Mouse (Mus musculus): ENCODE data around the gene Gucd1. TPM values are rescaled to one million over a fixed set of nuclear protein-coding genes. Genes with fewer than 3 reads are reported as not detected.

The Gucd1 gene
- polyA plus RNA-seq, 2 experiments: 34.0 to 39.2 TPM

GRCm38 (mm10) chr10:75490731-75491130 is 27.0 kb downstream of the Gucd1 start:
- Histone ChIP-seq H3K27ac (replicated peaks; ENCODE audit: low read depth, low read length) (no peak overlapping the region), H3K9ac (ENCODE audit: low read depth, low read length, severe bottlenecking) (no peak overlapping the region), H3K36me3 (ENCODE audit: control insufficient read depth, insufficient read depth, low read length) (no peaks in the 10 kb centered on the region), H3K4me2 (replicated peaks; ENCODE audit: low read depth, low read length, severe bottlenecking) (no peak overlapping the region), H3K4me1 (ENCODE audit: control insufficient read depth, insufficient read depth, low read length) (no peaks in the 10 kb centered on the region), H3K9me3 (ENCODE audit: control insufficient read depth, low read length) (no peaks in the 10 kb centered on the region), H3K4me3 (replicated peaks; ENCODE audit: low read length) (no peak overlapping the region), H3K27me3 (ENCODE audit: control insufficient read depth, insufficient read depth, low read length) (no peaks in the 10 kb centered on the region)
- no peak for ATAC-seq (ENCODE audit: low FRiP score, low read depth)
- TF ChIP-seq POLR2A (IDR thresholded peaks at IDR 0.05; ENCODE audit: borderline replicate concordance, extremely low read depth, insufficient read depth, insufficient read length): no peak
- no peak for DNase-seq (ENCODE audit: low spot score)
- 83% methylated on average over 2 of the region's 2 CpGs for WGBS

GRCm38 (mm10) chr10:75489522-75489921 is 28.2 kb downstream of the Gucd1 start:
- no peak for DNase-seq (ENCODE audit: low spot score)
- no peak overlapping the region for H3K9ac ChIP-seq (ENCODE audit: low read depth, low read length, severe bottlenecking)
- H3K36me3 ChIP-seq (ENCODE audit: control insufficient read depth, insufficient read depth, low read length): no peaks in the 10 kb centered on the region
- no peaks in the 10 kb centered on the region for H3K4me1 ChIP-seq (ENCODE audit: control insufficient read depth, insufficient read depth, low read length)
- WGBS: 72% methylated on average over 2 of the region's 2 CpGs
- no peaks in the 10 kb centered on the region for H3K27me3 ChIP-seq (ENCODE audit: control insufficient read depth, insufficient read depth, low read length)
- H3K9me3 ChIP-seq (ENCODE audit: control insufficient read depth, low read length): no peaks in the 10 kb centered on the region
- no peak overlapping the region for H3K27ac ChIP-seq (replicated peaks; ENCODE audit: low read depth, low read length)
- no peak for ATAC-seq (ENCODE audit: low FRiP score, low read depth)
- H3K4me2 ChIP-seq (replicated peaks; ENCODE audit: low read depth, low read length, severe bottlenecking): no peak overlapping the region
- no peak for TF ChIP-seq POLR2A (IDR thresholded peaks at IDR 0.05; ENCODE audit: borderline replicate concordance, extremely low read depth, insufficient read depth, insufficient read length)
- no peak overlapping the region for H3K4me3 ChIP-seq (replicated peaks; ENCODE audit: low read length)

- Histone ChIP-seq H3K27ac (replicated peaks; ENCODE audit: low read depth, low read length) (no peak overlapping the region), H3K36me3 (ENCODE audit: control insufficient read depth, insufficient read depth, low read length) (no peaks in the 10 kb centered on the region), H3K4me3 (replicated peaks; ENCODE audit: low read length) (no peak overlapping the region), H3K4me1 (ENCODE audit: control insufficient read depth, insufficient read depth, low read length) (no peaks in the 10 kb centered on the region), H3K9me3 (ENCODE audit: control insufficient read depth, low read length) (no peaks in the 10 kb centered on the region), H3K27me3 (ENCODE audit: control insufficient read depth, insufficient read depth, low read length) (no peaks in the 10 kb centered on the region), H3K9ac (ENCODE audit: low read depth, low read length, severe bottlenecking) (no peak overlapping the region), H3K4me2 (replicated peaks; ENCODE audit: low read depth, low read length, severe bottlenecking) (no peak overlapping the region)
- 59% methylated on average over 3 of the region's 3 CpGs for WGBS
- no peak for TF ChIP-seq POLR2A (IDR thresholded peaks at IDR 0.05; ENCODE audit: borderline replicate concordance, extremely low read depth, insufficient read depth, insufficient read length)
- DNase-seq (ENCODE audit: low spot score): no peak
- no peak for ATAC-seq (ENCODE audit: low FRiP score, low read depth)
These were observed 30.6 kb downstream of the Gucd1 start for GRCm38 (mm10) chr10:75487131-75487530.

- Histone ChIP-seq H3K27ac (replicated peaks; ENCODE audit: low read depth, low read length) (no peak overlapping the region), H3K9ac (ENCODE audit: low read depth, low read length, severe bottlenecking) (no peak overlapping the region), H3K27me3 (ENCODE audit: control insufficient read depth, insufficient read depth, low read length) (no peaks in the 10 kb centered on the region), H3K9me3 (ENCODE audit: control insufficient read depth, low read length) (no peaks in the 10 kb centered on the region), H3K4me2 (replicated peaks; ENCODE audit: low read depth, low read length, severe bottlenecking) (no peak overlapping the region), H3K4me3 (replicated peaks; ENCODE audit: low read length) (no peak overlapping the region), H3K4me1 (ENCODE audit: control insufficient read depth, insufficient read depth, low read length) (no peaks in the 10 kb centered on the region), H3K36me3 (ENCODE audit: control insufficient read depth, insufficient read depth, low read length) (no peaks in the 10 kb centered on the region)
- peak; percentile 79 for DNase-seq (ENCODE audit: low spot score)
- no peak for ATAC-seq (ENCODE audit: low FRiP score, low read depth)
- no peak for TF ChIP-seq POLR2A (IDR thresholded peaks at IDR 0.05; ENCODE audit: borderline replicate concordance, extremely low read depth, insufficient read depth, insufficient read length)
- WGBS: 51% methylated on average over 9 of the region's 9 CpGs
These were observed 31.4 kb downstream of the Gucd1 start for GRCm38 (mm10) chr10:75486086-75486979.

GRCm38 (mm10) chr10:75484767-75485166 is 33.0 kb downstream of the Gucd1 start:
- no peak overlapping the region for H3K9ac ChIP-seq (ENCODE audit: low read depth, low read length, severe bottlenecking)
- ATAC-seq (ENCODE audit: low FRiP score, low read depth) (no peak), DNase-seq (ENCODE audit: low spot score) (no peak)
- H3K27ac ChIP-seq (replicated peaks; ENCODE audit: low read depth, low read length): no peak overlapping the region
- no peaks in the 10 kb centered on the region for H3K27me3 ChIP-seq (ENCODE audit: control insufficient read depth, insufficient read depth, low read length)
- TF ChIP-seq POLR2A (IDR thresholded peaks at IDR 0.05; ENCODE audit: borderline replicate concordance, extremely low read depth, insufficient read depth, insufficient read length): no peak
- H3K4me1 ChIP-seq (ENCODE audit: control insufficient read depth, insufficient read depth, low read length): no peaks in the 10 kb centered on the region
- no peaks in the 10 kb centered on the region for H3K9me3 ChIP-seq (ENCODE audit: control insufficient read depth, low read length)
- no peaks in the 10 kb centered on the region for H3K36me3 ChIP-seq (ENCODE audit: control insufficient read depth, insufficient read depth, low read length)
- no peak overlapping the region for H3K4me2 ChIP-seq (replicated peaks; ENCODE audit: low read depth, low read length, severe bottlenecking)
- H3K4me3 ChIP-seq (replicated peaks; ENCODE audit: low read length): no peak overlapping the region
- 69% methylated on average over 6 of the region's 6 CpGs for WGBS

Measured in limb, embryonic 14.5 days (tissue).